In genomic region chr8:122459990-122460389, GRCm38 (mm10) we compare ENCODE assay signal across 9 mouse cellular contexts. TPM values are rescaled to one million over a fixed set of nuclear protein-coding genes. Genes with fewer than 3 reads are reported as not detected.
DNase-seq lines count a peak whose midpoint lies in the region; ATAC-seq and TF ChIP-seq lines count a peak whose summit lies in the region.
"Had no signal": no experiment of that assay in that cellular context is flagged by ENCODE, and none has a peak within 500 bp of the region (broad histone marks: within the 10 kb centered on the region; RNA-seq: fewer than 3 reads in every experiment).

No protein-coding gene starts in this region.

- no peak for DNase-seq in heart, adult 2 months
- DNase-seq in heart, adult 9 months (ENCODE audit: low spot score in 2 of 2): no peak
- DNase-seq in CD4-positive, CD25-positive, alpha-beta regulatory T cell, adult 2 months (ENCODE audit: low read depth, low spot score): peak; percentile 53
- no peak for DNase-seq in urinary bladder, postnatal 4 days (ENCODE audit: low spot score in 2 of 2)
- no peak for DNase-seq in ovary, postnatal 14 days (ENCODE audit: low spot score)
- DNase-seq in right cerebral cortex, postnatal 14 days: no peak

- H3K36me3 ChIP-seq in heart, adult 2 months (ENCODE audit: control insufficient read depth, insufficient read depth, low read length): no peaks in the 10 kb centered on the region
- no peaks in the 10 kb centered on the region for H3K36me3 ChIP-seq in hindbrain, embryonic 13.5 days
- H3K36me3 ChIP-seq in midbrain, embryonic 12.5 days: no peaks in the 10 kb centered on the region

- H3K4me2 ChIP-seq in hindbrain, embryonic 13.5 days: peak overlapping the region; percentile 70
- peak overlapping the region; percentile 61 for H3K4me2 ChIP-seq in midbrain, embryonic 12.5 days (replicated peaks)

- peak overlapping the region; percentile 48 for H3K4me3 ChIP-seq in heart, adult 2 months
- peak overlapping the region; percentile 38 for H3K4me3 ChIP-seq in hindbrain, embryonic 13.5 days
- H3K4me3 ChIP-seq in midbrain, embryonic 12.5 days: peak overlapping the region; percentile 34

- no peak for TF ChIP-seq EP300 in heart, adult 2 months (IDR thresholded peaks at IDR 0.05; ENCODE audit: insufficient read depth, low read depth, low read length)

- 27% methylated on average over 7 of the region's 7 CpGs for WGBS in heart, adult 2 months
- whole genome bisulfite sequencing in hindbrain, embryonic 13.5 days: 27% methylated on average over 7 of the region's 7 CpGs
- 29% methylated on average over 7 of the region's 7 CpGs for WGBS in midbrain, embryonic 12.5 days

- H3K79me2 ChIP-seq in heart, adult 2 months (replicated peaks; ENCODE audit: control insufficient read depth, insufficient read depth, low read length): no peaks in the 10 kb centered on the region

- no peak for ATAC-seq in hindbrain, embryonic 13.5 days (ENCODE audit: low FRiP score)
- no peak for ATAC-seq in midbrain, embryonic 12.5 days (ENCODE audit: low FRiP score, low read depth)

- intact Hi-C loops in heart, adult 2 months (cut with DNase I): no loop called here

- no peak for TF ChIP-seq CTCF in heart, adult 2 months (IDR thresholded peaks at IDR 0.05)

- no peaks in the 10 kb centered on the region for H3K9me3 ChIP-seq in hindbrain, embryonic 13.5 days
- no peaks in the 10 kb centered on the region for H3K9me3 ChIP-seq in midbrain, embryonic 12.5 days

- peak overlapping the region; percentile 69 for H3K9ac ChIP-seq in heart, adult 2 months (ENCODE audit: low read depth, low read length)
- H3K9ac ChIP-seq in hindbrain, embryonic 13.5 days: peak overlapping the region; percentile 63; the same call in 1 of the 2 replicates
- no peak overlapping the region for H3K9ac ChIP-seq in midbrain, embryonic 12.5 days (replicated peaks)

- peak overlapping the region; percentile 23; the same call in 1 of the 2 replicates for H3K27ac ChIP-seq in heart, adult 2 months
- no peak overlapping the region for H3K27ac ChIP-seq in hindbrain, embryonic 13.5 days
- H3K27ac ChIP-seq in midbrain, embryonic 12.5 days (replicated peaks): no peak overlapping the region

- no peak for TF ChIP-seq POLR2A in heart, adult 2 months (IDR thresholded peaks at IDR 0.05; ENCODE audit: insufficient read depth, low read depth, low read length)

- peaks cover 4% of the 10 kb centered on the region; the same call in 1 of the 2 replicates for H3K4me1 ChIP-seq in heart, adult 2 months (ENCODE audit: control insufficient read depth, insufficient read depth, low read length)
- peaks cover 15% of the 10 kb centered on the region for H3K4me1 ChIP-seq in hindbrain, embryonic 13.5 days (replicated peaks)
- peaks cover 11% of the 10 kb centered on the region for H3K4me1 ChIP-seq in midbrain, embryonic 12.5 days

- H3K27me3 ChIP-seq in heart, adult 2 months (ENCODE audit: control insufficient read depth, insufficient read depth, low read length): no peaks in the 10 kb centered on the region
- H3K27me3 ChIP-seq in hindbrain, embryonic 13.5 days: peaks cover 87% of the 10 kb centered on the region
- peaks cover 76% of the 10 kb centered on the region for H3K27me3 ChIP-seq in midbrain, embryonic 12.5 days

RNA-seq across cellular contexts. Expression of gene Snai3, which starts 0.5 kb away (rescaled TPM):
- 1 to 10 TPM; 1.6 to 8.1 TPM for total RNA-seq in heart, adult 2 months (2021)
- 6.8 and 8.2 TPM in 2 replicates for polyA plus RNA-seq in heart, adult 2 months (2012; rRNA removed)
- polyA plus RNA-seq in hindbrain, embryonic 13.5 days (2015; fragmentation: Nextera tagmentation; extraction: Ambion mirVana): not detected in 2 replicates
- not detected in 2 replicates for polyA plus RNA-seq in midbrain, embryonic 12.5 days (2016; fragmentation: Nextera tagmentation; extraction: Ambion mirVana)
- total RNA-seq: left cerebral cortex, postnatal 10 days had no signal

RNA-seq across cellular contexts. Expression of gene Rnf166, which starts 15.9 kb away (rescaled TPM):
- 10 to 100 TPM; 36.9 to 41.6 TPM for total RNA-seq in heart, adult 2 months (2021)
- 91.3 and 99.4 TPM in 2 replicates for polyA plus RNA-seq in heart, adult 2 months (2012; rRNA removed)
- 37.1 and 37.9 TPM in 2 replicates for polyA plus RNA-seq in hindbrain, embryonic 13.5 days (2015; fragmentation: Nextera tagmentation; extraction: Ambion mirVana)
- polyA plus RNA-seq in midbrain, embryonic 12.5 days (2016; fragmentation: Nextera tagmentation; extraction: Ambion mirVana): 36.7 and 37.7 TPM in 2 replicates

RNA-seq across cellular contexts. Expression of gene Ctu2, which starts 16.0 kb away (rescaled TPM):
- total RNA-seq in heart, adult 2 months (2021): 1 to 10 TPM; 5.6 to 7.7 TPM
- polyA plus RNA-seq in heart, adult 2 months (2012; rRNA removed): 12.3 and 15.8 TPM in 2 replicates
- polyA plus RNA-seq in hindbrain, embryonic 13.5 days (2015; fragmentation: Nextera tagmentation; extraction: Ambion mirVana): 69.2 and 69.6 TPM in 2 replicates
- 65.1 and 66.8 TPM in 2 replicates for polyA plus RNA-seq in midbrain, embryonic 12.5 days (2016; fragmentation: Nextera tagmentation; extraction: Ambion mirVana)

RNA-seq across cellular contexts. Expression of gene Mvd, which starts 16.8 kb away (rescaled TPM):
- 1 to 10 TPM; 4.0 to 5.6 TPM for total RNA-seq in heart, adult 2 months (2021)
- polyA plus RNA-seq in heart, adult 2 months (2012; rRNA removed): 8.5 and 9.0 TPM in 2 replicates
- polyA plus RNA-seq in hindbrain, embryonic 13.5 days (2015; fragmentation: Nextera tagmentation; extraction: Ambion mirVana): 44.7 and 48.2 TPM in 2 replicates
- polyA plus RNA-seq in midbrain, embryonic 12.5 days (2016; fragmentation: Nextera tagmentation; extraction: Ambion mirVana): 45.8 and 47.4 TPM in 2 replicates

RNA-seq across cellular contexts. Expression of gene Cyba, which starts 27.3 kb away (rescaled TPM):
- 10 to 100 TPM; 41.2 to 43.9 TPM for total RNA-seq in heart, adult 2 months (2021)
- polyA plus RNA-seq in heart, adult 2 months (2012; rRNA removed): 62.1 and 92.8 TPM in 2 replicates
- 42.7 and 46.2 TPM in 2 replicates for polyA plus RNA-seq in hindbrain, embryonic 13.5 days (2015; fragmentation: Nextera tagmentation; extraction: Ambion mirVana)
- polyA plus RNA-seq in midbrain, embryonic 12.5 days (2016; fragmentation: Nextera tagmentation; extraction: Ambion mirVana): 58.2 and 63.7 TPM in 2 replicates
